ENCODE assay signal across 8 mouse cellular contexts in genomic region chr6:5509757-5510156, GRCm38 (mm10). TPM values are rescaled to one million over a fixed set of nuclear protein-coding genes. Genes with fewer than 3 reads are reported as not detected.
DNase-seq lines count a peak whose midpoint lies in the region; ATAC-seq and TF ChIP-seq lines count a peak whose summit lies in the region.

No protein-coding gene starts in this region.

- no peaks in the 10 kb centered on the region for H3K27me3 ChIP-seq in midbrain, postnatal 0 days (ENCODE audit: insufficient read depth, low read length)
- no peaks in the 10 kb centered on the region for H3K27me3 ChIP-seq in midbrain, embryonic 10.5 days (ENCODE audit: low read depth, poor library complexity, severe bottlenecking)
- no peaks in the 10 kb centered on the region for H3K27me3 ChIP-seq in liver, embryonic 11.5 days (replicated peaks; ENCODE audit: control insufficient read depth, insufficient read depth, low read length)
- H3K27me3 ChIP-seq in stomach, postnatal 0 days (ENCODE audit: control insufficient read depth, insufficient read depth, low read length), result no peaks in the 10 kb centered on the region

- no peak for TF ChIP-seq CTCF in midbrain, postnatal 0 days (IDR thresholded peaks at IDR 0.05)
- no peak for TF ChIP-seq CTCF in stomach, postnatal 0 days (IDR thresholded peaks at IDR 0.05; ENCODE audit: low read depth)

- no peak overlapping the region for H3K9ac ChIP-seq in midbrain, postnatal 0 days (replicated peaks; ENCODE audit: low read length, poor library complexity, severe bottlenecking)
- H3K9ac ChIP-seq in liver, embryonic 11.5 days (ENCODE audit: low read depth, low read length), result no peak overlapping the region
- H3K9ac ChIP-seq in stomach, postnatal 0 days (ENCODE audit: low read length), result no peak overlapping the region

- peak; percentile 1 for DNase-seq in midbrain, postnatal 0 days (ENCODE audit: low spot score)
- no peak for DNase-seq in midbrain, embryonic 10.5 days (ENCODE audit: low spot score)
- DNase-seq in fibroblast of lung, adult 2 months (ENCODE audit: low read depth), result peak; percentile 60
- DNase-seq in liver, embryonic 11.5 days (ENCODE audit: low spot score), result no peak
- DNase-seq in stomach, postnatal 0 days (ENCODE audit: low spot score), result peak; percentile 84
- no peak for DNase-seq in layer of hippocampus, postnatal 10 days (ENCODE audit: low spot score in 2 of 2)
- DNase-seq in left cerebral cortex, postnatal 4 days, result no peak

- 57% methylated on average over 5 of the region's 5 CpGs for WGBS in midbrain, postnatal 0 days
- WGBS in midbrain, embryonic 10.5 days, result 68% methylated on average over 5 of the region's 5 CpGs
- WGBS in liver, embryonic 11.5 days, result 22% methylated on average over 5 of the region's 5 CpGs
- WGBS in stomach, postnatal 0 days, result 14% methylated on average over 5 of the region's 5 CpGs

- no peak overlapping the region for H3K4me2 ChIP-seq in midbrain, postnatal 0 days (ENCODE audit: low read depth, low read length, poor library complexity, severe bottlenecking)
- no peak overlapping the region for H3K4me2 ChIP-seq in liver, embryonic 11.5 days
- no peak overlapping the region for H3K4me2 ChIP-seq in stomach, postnatal 0 days (replicated peaks; ENCODE audit: low read depth)

- ATAC-seq in midbrain, postnatal 0 days (ENCODE audit: low FRiP score), result no peak
- peak; percentile 80 to 81 for ATAC-seq in hematopoietic stem cell, adult 5-6 weeks (replicated peaks in 1 of 2; ENCODE audit: insufficient read depth in 1 of 2, low FRiP score in 2 of 2, low TSS enrichment in 1 of 2, low read depth in 1 of 2, poor library complexity in 2 of 2, severe bottlenecking in 2 of 2)
- peak; percentile 54 for ATAC-seq in liver, embryonic 11.5 days (replicated peaks; ENCODE audit: low FRiP score)
- peak; percentile 98 for ATAC-seq in stomach, postnatal 0 days (ENCODE audit: low FRiP score, low TSS enrichment)

- H3K36me3 ChIP-seq in midbrain, postnatal 0 days (ENCODE audit: insufficient read depth, low read length), result no peaks in the 10 kb centered on the region
- no peaks in the 10 kb centered on the region for H3K36me3 ChIP-seq in midbrain, embryonic 10.5 days
- H3K36me3 ChIP-seq in liver, embryonic 11.5 days (ENCODE audit: control insufficient read depth, insufficient read depth, low read length), result no peaks in the 10 kb centered on the region
- no peaks in the 10 kb centered on the region for H3K36me3 ChIP-seq in stomach, postnatal 0 days (ENCODE audit: control insufficient read depth, insufficient read depth, low read length)

- no peak overlapping the region for H3K27ac ChIP-seq in midbrain, postnatal 0 days (ENCODE audit: low read depth, low read length)
- H3K27ac ChIP-seq in midbrain, embryonic 10.5 days (replicated peaks), result no peak overlapping the region
- H3K27ac ChIP-seq in liver, embryonic 11.5 days (ENCODE audit: low read depth, low read length), result no peak overlapping the region
- H3K27ac ChIP-seq in stomach, postnatal 0 days (replicated peaks), result peak overlapping the region; percentile 92

- intact Hi-C loops in left cerebral cortex, postnatal 4 days (cut with DNase I), result no loop called here

- H3K9me3 ChIP-seq in midbrain, postnatal 0 days (ENCODE audit: low read length), result no peaks in the 10 kb centered on the region
- no peaks in the 10 kb centered on the region for H3K9me3 ChIP-seq in midbrain, embryonic 10.5 days (replicated peaks)
- H3K9me3 ChIP-seq in liver, embryonic 11.5 days (ENCODE audit: control insufficient read depth, low read length), result no peaks in the 10 kb centered on the region
- no peaks in the 10 kb centered on the region for H3K9me3 ChIP-seq in stomach, postnatal 0 days (ENCODE audit: control insufficient read depth, low read length)

- H3K4me3 ChIP-seq in midbrain, postnatal 0 days (ENCODE audit: low read depth, low read length), result no peak overlapping the region
- H3K4me3 ChIP-seq in midbrain, embryonic 10.5 days, result no peak overlapping the region
- no peak overlapping the region for H3K4me3 ChIP-seq in liver, embryonic 11.5 days (ENCODE audit: low read depth, low read length)
- H3K4me3 ChIP-seq in stomach, postnatal 0 days (ENCODE audit: low read depth, low read length), result no peak overlapping the region

- TF ChIP-seq EP300 in stomach, postnatal 0 days (optimal IDR thresholded peaks at IDR 0.05), result peak; percentile 96

- no peaks in the 10 kb centered on the region for H3K4me1 ChIP-seq in midbrain, postnatal 0 days (ENCODE audit: insufficient read depth, low read length)
- 0 out of 2 replicates have a peak, but pooled peaks cover 3% of the 10 kb centered on the region for H3K4me1 ChIP-seq in midbrain, embryonic 10.5 days
- H3K4me1 ChIP-seq in liver, embryonic 11.5 days (replicated peaks; ENCODE audit: control insufficient read depth, insufficient read depth, low read length), result peaks cover 9% of the 10 kb centered on the region
- peaks cover 3% of the 10 kb centered on the region; the same call in 1 of the 2 replicates for H3K4me1 ChIP-seq in stomach, postnatal 0 days (replicated peaks; ENCODE audit: control insufficient read depth, insufficient read depth)

RNA-seq across cellular contexts. Expression of gene Pdk4, which starts 13.6 kb away (rescaled TPM):
- 0.99 and 1.0 TPM in 2 replicates for total RNA-seq in midbrain, postnatal 0 days (2014; rRNA removed)
- 2.1 and 2.5 TPM in 2 replicates for polyA plus RNA-seq in midbrain, postnatal 0 days (2015; fragmentation: Nextera tagmentation; extraction: Ambion mirVana)
- 0.23 and 0.83 TPM in 2 replicates for polyA plus RNA-seq in midbrain, embryonic 10.5 days (2016; fragmentation: Nextera tagmentation; extraction: Ambion mirVana)
- 0.38 TPM in 1 of 2 replicates, not detected in the other for total RNA-seq in hematopoietic stem cell, adult 5-6 weeks (2017)
- polyA plus RNA-seq in liver, embryonic 11.5 days (2014; fragmentation: Nextera tagmentation; extraction: Ambion mirVana), result 2.1 and 2.4 TPM in 2 replicates
- 14.6 and 18.9 TPM in 2 replicates for polyA plus RNA-seq in stomach, postnatal 0 days (2015; fragmentation: Nextera tagmentation; extraction: Ambion mirVana)
- 10 to 100 TPM in 1 of 2 experiments, 1 to 10 TPM in 1; 7.5 to 13.8 TPM for total RNA-seq in layer of hippocampus, postnatal 10 days (2021)
- 1 to 10 TPM; 4.4 to 6.6 TPM for total RNA-seq in left cerebral cortex, postnatal 4 days (2021)

Comparison
In these comparisons a context has a peak if more than half of its experiments do, and no peak if none do; other contexts are left out.
1. DNase-seq: peak in midbrain, postnatal 0 days (single experiment), fibroblast of lung, adult 2 months (single experiment) and stomach, postnatal 0 days (single experiment); none in midbrain, embryonic 10.5 days (single experiment), liver, embryonic 11.5 days (single experiment), layer of hippocampus, postnatal 10 days (0 of 2) and left cerebral cortex, postnatal 4 days (single experiment).